Mouse (Mus musculus): ENCODE data around the gene 6030468B19Rik. TPM values are rescaled to one million over a fixed set of nuclear protein-coding genes. Genes with fewer than 3 reads are reported as not detected.
"Not testable (repeated sequence)": the region's sequence is repeated elsewhere in the genome, so short reads cannot be mapped to it uniquely, and the experiment has no call there.

Gene 6030468B19Rik
- polyA plus RNA-seq, 1 experiment from 2014 or later, result 0.55 TPM

DNA sequence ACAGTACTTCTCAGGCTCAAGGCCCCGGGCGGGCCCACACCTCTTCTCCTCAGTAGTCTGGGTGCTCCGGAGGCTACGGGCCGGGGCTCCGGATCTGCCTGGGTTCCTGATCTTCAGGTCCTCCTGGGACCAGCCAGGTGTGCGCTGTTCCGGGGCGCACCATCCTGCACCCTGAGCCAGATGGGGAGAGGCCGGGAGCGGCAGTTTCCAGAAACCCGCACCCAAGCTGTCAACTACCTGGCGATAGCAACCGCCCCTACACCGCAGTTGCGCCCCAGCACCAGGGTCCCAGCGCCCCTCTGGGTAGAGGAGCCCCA lies 17.3 kb upstream of the 6030468B19Rik start:
- peak overlapping the region; percentile 93 for H3K4me2 ChIP-seq
- peak overlapping the region; percentile 50 for H3K9ac ChIP-seq
- H3K4me3 ChIP-seq, result peak overlapping the region; percentile 46
- peak; percentile 17 for ATAC-seq (ENCODE audit: insufficient number of reproducible peaks, low FRiP score, low TSS enrichment, low read depth)
- whole genome bisulfite sequencing, result 2% methylated on average over 17 of the region's 17 CpGs
- H3K4me1 ChIP-seq, result peaks cover 54% of the 10 kb centered on the region
- H3K27me3 ChIP-seq, result peaks cover 10% of the 10 kb centered on the region; the same call in 1 of the 2 replicates
- H3K27ac ChIP-seq, result peak overlapping the region; percentile 83
- H3K36me3 ChIP-seq, result peaks cover 15% of the 10 kb centered on the region
- no peaks in the 10 kb centered on the region for H3K9me3 ChIP-seq

DNA sequence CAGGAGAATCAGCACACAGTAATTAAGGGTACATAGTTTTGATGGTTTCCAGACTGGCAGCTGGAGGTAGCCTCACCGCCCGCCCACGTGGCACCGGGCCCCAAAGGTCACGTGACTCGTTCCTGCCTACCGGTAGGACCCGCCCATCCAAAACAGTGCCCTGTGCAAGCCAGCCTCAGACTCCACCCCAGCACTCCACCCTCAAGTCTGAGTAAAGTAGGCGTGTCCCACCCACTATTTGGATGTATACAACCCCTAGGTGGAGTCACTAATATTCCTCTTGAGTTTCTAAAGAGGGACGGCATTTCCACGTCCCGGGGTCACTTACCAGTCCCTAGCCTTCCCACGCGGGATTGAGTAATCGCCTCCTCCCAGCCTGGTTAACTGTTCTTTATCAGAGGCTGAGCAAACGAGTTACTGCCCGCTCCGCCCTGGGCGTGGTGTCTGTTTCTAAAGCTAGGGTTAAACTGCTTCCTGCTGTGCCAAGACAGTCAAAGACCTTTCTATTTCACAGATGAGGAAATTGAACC lies 16.8 kb upstream of the 6030468B19Rik start:
- Histone ChIP-seq H3K27me3 (peaks cover 10% of the 10 kb centered on the region; the same call in 1 of the 2 replicates), H3K4me3 (peak overlapping the region; percentile 46), H3K9me3 (no peaks in the 10 kb centered on the region), H3K27ac (peak overlapping the region; percentile 83), H3K9ac (peak overlapping the region; percentile 50), H3K4me2 (peak overlapping the region; percentile 93), H3K36me3 (peaks cover 10% of the 10 kb centered on the region), H3K4me1 (peaks cover 54% of the 10 kb centered on the region)
- WGBS, result 1% methylated on average over 19 of the region's 19 CpGs
- ATAC-seq (ENCODE audit: insufficient number of reproducible peaks, low FRiP score, low TSS enrichment, low read depth), result peak; percentile 78

- H3K4me2 ChIP-seq, result peak overlapping the region; percentile 93
- peaks cover 6% of the 10 kb centered on the region for H3K36me3 ChIP-seq
- peak overlapping the region; percentile 46 for H3K4me3 ChIP-seq
- WGBS, result 15% methylated on average over 18 of the region's 18 CpGs
- no peaks in the 10 kb centered on the region for H3K9me3 ChIP-seq
- no peak for ATAC-seq (ENCODE audit: insufficient number of reproducible peaks, low FRiP score, low TSS enrichment, low read depth)
- peak overlapping the region; percentile 83 for H3K27ac ChIP-seq
- H3K27me3 ChIP-seq, result peaks cover 10% of the 10 kb centered on the region; the same call in 1 of the 2 replicates
- no peak overlapping the region for H3K9ac ChIP-seq
- H3K4me1 ChIP-seq, result peaks cover 54% of the 10 kb centered on the region
Measured at GRCm38 (mm10) chr11:117781199-117781821, 16.1 kb upstream of the 6030468B19Rik start.

DNA sequence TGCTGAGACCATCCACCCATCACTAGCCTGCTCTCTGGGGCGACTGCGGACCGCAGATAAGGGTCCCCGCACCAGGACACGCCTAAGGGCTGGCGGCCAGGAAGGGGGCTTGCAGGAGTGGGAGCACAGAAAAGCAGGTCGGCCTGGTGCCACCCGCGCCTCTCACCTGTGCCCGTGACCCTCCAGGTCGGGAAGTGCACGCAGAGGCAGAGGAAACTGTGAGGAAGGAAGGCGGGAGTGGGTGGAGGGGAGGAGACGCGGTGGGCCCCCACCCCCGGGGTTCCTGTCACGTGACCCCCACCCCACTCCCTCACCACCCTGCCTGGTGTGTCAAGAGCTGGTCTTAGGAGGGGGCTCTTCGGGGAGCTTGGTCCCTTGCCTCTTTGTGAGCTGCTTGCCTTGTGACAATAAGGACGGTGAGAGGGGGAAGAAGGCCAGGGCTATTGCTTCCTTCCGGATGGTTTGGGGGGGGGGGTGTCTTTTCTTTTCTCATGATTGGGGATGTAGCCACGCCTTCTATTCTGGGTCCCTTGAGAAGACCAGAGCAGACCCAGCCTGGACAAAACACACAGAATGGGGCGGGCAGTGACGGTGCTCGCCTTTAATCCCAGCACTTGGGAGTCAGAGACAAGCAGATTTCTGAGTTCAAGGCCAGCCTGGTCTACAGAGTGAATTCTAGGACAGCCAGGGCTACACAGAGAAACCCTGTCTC lies 15.3 kb upstream of the 6030468B19Rik start, which contains the start of the genes Tmc8 and Tmc6:
Gene Tmc8, plus strand, starts transcription at position 84 of the 712 bp plus-strand sequence.
Gene Tmc6, minus strand, starts transcription at position 206 of the 712 bp plus-strand sequence.
- ATAC-seq (ENCODE audit: insufficient number of reproducible peaks, low FRiP score, low TSS enrichment, low read depth), result no peak
- H3K9ac ChIP-seq, result no peak within 1 kb of the TSS; the same call in 1 of the 2 replicates
- H3K36me3 ChIP-seq, result peaks cover 6% of the 10 kb centered on the region
- H3K4me3 ChIP-seq, result peak within 1 kb of the TSS; percentile 46
- peak within 1 kb of the TSS; percentile 83 for H3K27ac ChIP-seq
- H3K4me1 ChIP-seq, result peaks cover 54% of the 10 kb centered on the region
- H3K9me3 ChIP-seq, result no peaks in the 10 kb centered on the region
- H3K27me3 ChIP-seq, result peaks cover 10% of the 10 kb centered on the region; the same call in 1 of the 2 replicates
- WGBS, result 49% methylated on average over 24 of the region's 24 CpGs
- H3K4me2 ChIP-seq, result peak within 1 kb of the TSS; percentile 93

DNA sequence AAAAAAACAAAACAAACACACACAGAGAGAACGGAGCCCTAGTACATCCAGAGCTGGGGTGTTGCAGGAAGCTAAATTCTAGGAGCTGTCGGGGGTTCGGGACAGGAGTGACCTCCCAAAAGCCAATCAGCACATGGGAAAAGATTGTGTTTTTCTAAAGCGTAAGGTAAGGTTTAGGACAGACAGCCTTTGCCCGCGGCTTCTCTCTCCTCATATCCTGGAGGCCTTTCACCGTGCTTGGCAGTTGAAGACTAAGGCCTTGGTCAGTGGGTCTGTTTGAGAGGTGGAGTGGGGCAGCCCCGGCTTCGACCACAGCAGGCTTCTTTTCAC lies 14.8 kb upstream of the 6030468B19Rik start:
- 61% methylated on average over 9 of the region's 9 CpGs for WGBS
- peak overlapping the region; percentile 51; the same call in 1 of the 2 replicates for H3K27ac ChIP-seq
- ATAC-seq (ENCODE audit: insufficient number of reproducible peaks, low FRiP score, low TSS enrichment, low read depth), result no peak

GRCm38 (mm10) chr11:117783089-117783488 lies 14.4 kb upstream of the 6030468B19Rik start:
- Histone ChIP-seq H3K9ac (no peak overlapping the region; the same call in 1 of the 2 replicates), H3K4me2 (peak overlapping the region; percentile 58), H3K36me3 (peaks cover under 1% of the 10 kb centered on the region; the same call in 1 of the 2 replicates), H3K4me3 (peak overlapping the region; percentile 29), H3K4me1 (peaks cover 51% of the 10 kb centered on the region), H3K27me3 (peaks cover 10% of the 10 kb centered on the region; the same call in 1 of the 2 replicates), H3K9me3 (no peaks in the 10 kb centered on the region), H3K27ac (peak overlapping the region; percentile 51; the same call in 1 of the 2 replicates)
- no peak for ATAC-seq (ENCODE audit: insufficient number of reproducible peaks, low FRiP score, low TSS enrichment, low read depth)
- 7% methylated on average over 31 of the region's 31 CpGs for WGBS

More for the DNA sequence above, 14.8 kb upstream of the 6030468B19Rik start:
- H3K4me3 ChIP-seq, result peak overlapping the region; percentile 29
- peaks cover 10% of the 10 kb centered on the region; the same call in 1 of the 2 replicates for H3K27me3 ChIP-seq
- H3K36me3 ChIP-seq, result peaks cover 5% of the 10 kb centered on the region
- H3K9me3 ChIP-seq, result no peaks in the 10 kb centered on the region
- H3K4me2 ChIP-seq, result peak overlapping the region; percentile 58
- H3K9ac ChIP-seq, result no peak overlapping the region
- H3K4me1 ChIP-seq, result peaks cover 54% of the 10 kb centered on the region

DNA sequence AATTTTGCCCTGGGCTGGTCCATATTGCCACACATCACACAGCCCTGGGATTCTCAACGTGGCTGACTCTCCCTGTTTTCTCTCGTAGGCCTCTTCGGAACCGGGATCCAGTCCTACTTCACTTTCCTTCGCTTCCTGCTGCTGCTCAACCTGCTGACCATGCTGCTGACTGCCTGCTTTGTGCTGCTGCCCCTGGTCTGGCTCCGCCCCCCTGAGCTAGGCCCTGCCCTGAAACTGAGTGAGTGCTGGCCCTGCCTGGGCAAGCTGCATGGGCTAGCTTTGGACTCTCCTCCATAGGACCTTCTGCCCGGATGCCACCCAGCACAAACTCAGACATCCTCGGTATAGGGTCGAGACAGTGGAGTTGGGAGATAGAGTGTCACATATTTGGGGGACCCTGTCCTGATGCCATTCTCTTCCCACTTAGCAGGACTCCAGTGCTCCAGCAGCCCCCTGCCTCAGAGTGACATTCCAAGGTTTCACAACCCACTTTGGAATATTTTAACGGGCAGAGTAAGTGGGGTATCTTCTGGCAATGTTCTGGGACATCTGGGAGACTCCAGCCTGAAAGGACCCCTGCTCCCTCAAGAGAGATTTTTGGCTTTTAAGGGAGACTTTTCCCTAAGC lies 13.7 kb upstream of the 6030468B19Rik start:
- Histone ChIP-seq H3K36me3 (no peaks in the 10 kb centered on the region), H3K27me3 (peaks cover 10% of the 10 kb centered on the region; the same call in 1 of the 2 replicates), H3K9ac (no peak overlapping the region), H3K27ac (no peak overlapping the region), H3K4me1 (peaks cover 45% of the 10 kb centered on the region), H3K4me2 (peak overlapping the region; percentile 58; the same call in 1 of the 2 replicates), H3K9me3 (no peaks in the 10 kb centered on the region), H3K4me3 (peak overlapping the region; percentile 29; the same call in 1 of the 2 replicates)
- WGBS, result 45% methylated on average over 10 of the region's 10 CpGs
- no peak for ATAC-seq (ENCODE audit: insufficient number of reproducible peaks, low FRiP score, low TSS enrichment, low read depth)

- Histone ChIP-seq H3K4me3 (no peak overlapping the region), H3K27me3 (peaks cover 12% of the 10 kb centered on the region; the same call in 1 of the 2 replicates), H3K27ac (no peak overlapping the region), H3K4me2 (no peak overlapping the region), H3K4me1 (peaks cover 32% of the 10 kb centered on the region), H3K9ac (no peak overlapping the region), H3K36me3 (no peaks in the 10 kb centered on the region), H3K9me3 (no peaks in the 10 kb centered on the region)
- WGBS, result 15% methylated on average over 10 of the region's 10 CpGs
- ATAC-seq (ENCODE audit: insufficient number of reproducible peaks, low FRiP score, low TSS enrichment, low read depth), result no peak
Measured at GRCm38 (mm10) chr11:117786294-117786693, 11.2 kb upstream of the 6030468B19Rik start.

GRCm38 (mm10) chr11:117788481-117788880 lies 9.0 kb upstream of the 6030468B19Rik start:
- H3K4me1 ChIP-seq, result peaks cover 26% of the 10 kb centered on the region
- H3K36me3 ChIP-seq; ATAC-seq (ENCODE audit: insufficient number of reproducible peaks, low FRiP score, low TSS enrichment, low read depth); H3K27ac ChIP-seq; H3K9me3 ChIP-seq; H3K4me2 ChIP-seq; H3K9ac ChIP-seq; H3K4me3 ChIP-seq; H3K27me3 ChIP-seq: not testable (repeated sequence)
- WGBS, result 79% methylated on average over 7 of the region's 7 CpGs

- Histone ChIP-seq H3K4me2 (peak overlapping the region; percentile 44), H3K27ac (no peak overlapping the region), H3K9me3 (no peaks in the 10 kb centered on the region), H3K4me1 (peaks cover 24% of the 10 kb centered on the region), H3K36me3 (no peaks in the 10 kb centered on the region), H3K9ac (no peak overlapping the region), H3K4me3 (peak overlapping the region; percentile 19), H3K27me3 (0 out of 2 replicates have a peak, but pooled peaks cover 3% of the 10 kb centered on the region)
- 4% methylated on average over 14 of the region's 14 CpGs for WGBS
- peak; percentile 21; the same call in 1 of the 2 replicates for ATAC-seq (ENCODE audit: insufficient number of reproducible peaks, low FRiP score, low TSS enrichment, low read depth)
Measured at GRCm38 (mm10) chr11:117790286-117790685, 7.2 kb upstream of the 6030468B19Rik start.

- H3K27ac ChIP-seq, result no peak overlapping the region
- H3K4me3 ChIP-seq, result peak overlapping the region; percentile 19
- WGBS, result 30% methylated on average over 23 of the region's 23 CpGs
- H3K36me3 ChIP-seq, result no peaks in the 10 kb centered on the region
- H3K9ac ChIP-seq, result no peak overlapping the region
- H3K9me3 ChIP-seq, result no peaks in the 10 kb centered on the region
- 0 out of 2 replicates have a peak, but pooled peaks cover 3% of the 10 kb centered on the region for H3K27me3 ChIP-seq
- ATAC-seq (ENCODE audit: insufficient number of reproducible peaks, low FRiP score, low TSS enrichment, low read depth), result 0 out of 2 replicates have a peak, but pooled peaks have one; percentile 26
- H3K4me2 ChIP-seq, result peak overlapping the region; percentile 44
- peaks cover 24% of the 10 kb centered on the region for H3K4me1 ChIP-seq
Measured at GRCm38 (mm10) chr11:117790703-117791440, 6.6 kb upstream of the 6030468B19Rik start.
